Mouse (Mus musculus): ENCODE results near the gene Tgif1. TPM values are rescaled to one million over a fixed set of nuclear protein-coding genes. Genes with fewer than 3 reads are reported as not detected.

Tgif1 gene
- polyA plus RNA-seq, 1 experiment from 2014 or later, result 96.0 TPM

Other genes starting within 250 kb of the Tgif1 start
- 0.82 to 2.0 TPM (median 1.5 TPM) in 3 replicates for gene Myom1, start 149.1 kb upstream of the Tgif1 start, polyA plus RNA-seq (2018)
- gene Myl12a, start 149.3 kb upstream of the Tgif1 start, polyA plus RNA-seq (2018), result 198 to 502 TPM (median 243 TPM) in 3 replicates